Mouse (Mus musculus): ENCODE data around the gene Zfp830. TPM values are rescaled to one million over a fixed set of nuclear protein-coding genes. Genes with fewer than 3 reads are reported as not detected.

Zfp830 gene
- total RNA-seq (2021): 10 to 100 TPM; 18.0 to 21.9 TPM
- 1.7 and 3.6 TPM in 2 replicates for polyA plus RNA-seq (2012; rRNA removed)
- long read RNA-seq, transcript Zfp830-201 (1 exons, 1,591 nt): major isoform, 17 of 17 reads
- long read RNA-seq, partial matches to known transcripts: 0 of 17 reads
- long read RNA-seq, other reads (novel, unspliced or antisense): 0 of 17 reads

DNA sequence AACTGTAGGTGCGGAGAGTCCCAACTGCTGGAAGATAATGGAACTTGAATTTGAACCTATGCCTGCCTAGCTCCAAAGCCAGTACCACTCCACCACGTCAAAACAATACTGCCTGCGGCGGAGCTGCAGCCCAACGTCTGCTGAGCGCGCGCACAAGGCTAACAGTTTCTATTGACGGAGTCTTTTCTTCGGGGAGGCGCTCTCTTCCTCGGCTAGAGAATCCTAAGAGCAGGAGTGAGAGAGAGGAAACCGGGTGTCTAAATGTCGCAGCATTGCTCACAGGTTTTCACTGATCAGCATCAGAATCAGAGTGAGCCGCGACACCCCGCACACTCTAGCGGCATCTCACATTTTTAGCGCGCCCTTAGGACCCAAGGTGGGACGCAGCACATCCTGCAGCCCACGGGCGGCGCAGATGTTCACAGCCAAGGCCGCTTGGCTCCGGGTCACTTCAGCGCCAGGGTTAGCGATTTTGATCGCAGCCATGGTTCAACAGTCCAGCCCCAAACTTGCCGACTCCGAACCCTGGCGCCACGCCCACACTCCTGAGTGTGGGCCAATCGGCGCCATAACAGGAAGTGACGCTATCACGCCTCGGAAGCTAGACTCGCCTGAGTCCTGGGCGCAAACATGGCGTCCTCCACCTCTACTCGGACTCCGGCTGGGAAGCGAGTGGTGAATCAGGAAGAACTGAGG lies at the start of gene Zfp830, which contains the start of gene Cct6b:
Gene Zfp830, plus strand, starts transcription at position 604 of the 696 bp plus-strand sequence.
Gene Cct6b, minus strand, starts transcription at position 580 of the 696 bp plus-strand sequence.
- peak; percentile 95 for DNase-seq

DNA sequence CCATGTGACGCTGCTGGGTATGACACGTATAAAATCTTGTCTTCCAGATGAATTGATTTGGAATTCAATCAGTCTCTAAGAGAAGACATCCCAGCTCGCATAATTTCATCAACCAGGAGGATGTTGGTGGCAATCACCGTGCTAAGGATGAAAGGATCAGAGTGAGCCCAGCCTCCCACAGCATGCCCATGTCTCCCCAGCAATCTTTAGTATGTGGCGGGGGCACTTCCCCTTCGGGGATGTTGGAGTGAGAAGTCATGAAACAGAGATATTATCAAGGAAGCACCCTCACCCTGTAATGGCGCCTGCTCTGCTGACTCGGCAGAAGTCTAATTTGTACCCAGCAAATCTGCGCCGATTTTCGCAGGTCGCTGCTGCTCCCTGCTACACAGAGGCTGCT lies 44.9 kb upstream of the Zfp830 start:
- no peak for DNase-seq

DNA sequence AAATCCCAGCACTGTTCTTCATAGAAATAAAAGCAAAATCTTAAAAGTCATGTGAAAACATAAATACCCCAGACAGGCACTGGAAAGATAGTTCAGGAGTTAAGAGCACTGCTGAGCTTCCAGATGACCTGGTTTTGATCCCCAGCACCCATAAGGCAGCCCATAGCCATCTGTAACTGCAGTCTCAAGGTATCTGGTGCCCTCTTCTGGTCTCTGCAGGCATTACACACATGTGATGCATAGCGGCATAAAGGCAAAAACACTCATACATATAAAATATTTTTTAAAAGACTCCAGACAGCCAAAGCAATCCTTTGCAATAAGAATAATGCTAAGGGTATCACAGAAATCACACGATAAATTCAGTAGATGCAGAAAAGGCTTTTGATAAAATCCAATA lies 37.3 kb upstream of the Zfp830 start:
- DNase-seq: no peak

GRCm38 (mm10) chr11:82734227-82734626 lies 29.9 kb upstream of the Zfp830 start:
- no peak for DNase-seq

DNA sequence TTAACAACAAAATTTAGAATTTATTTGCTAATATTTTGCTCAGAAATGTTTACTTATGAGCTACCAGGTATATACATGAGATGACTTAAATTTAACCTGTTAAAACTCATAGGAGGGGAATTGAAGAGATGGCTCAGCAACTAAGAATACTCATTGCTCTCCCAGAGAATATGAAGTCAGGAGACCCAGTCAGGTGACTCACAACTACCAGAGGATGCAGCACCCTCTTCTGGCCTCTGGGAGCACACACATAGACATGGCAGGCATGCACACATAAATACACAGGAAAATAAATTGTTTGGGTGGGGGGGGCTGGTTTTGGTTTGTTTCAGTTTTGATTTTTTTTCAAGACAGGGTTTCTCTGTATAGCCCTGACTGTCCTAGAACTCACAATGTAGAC lies 25.1 kb upstream of the Zfp830 start:
- DNase-seq: no peak

- DNase-seq: peak; percentile 23
These were observed 18.0 kb upstream of the Zfp830 start for GRCm38 (mm10) chr11:82746138-82746537.

DNA sequence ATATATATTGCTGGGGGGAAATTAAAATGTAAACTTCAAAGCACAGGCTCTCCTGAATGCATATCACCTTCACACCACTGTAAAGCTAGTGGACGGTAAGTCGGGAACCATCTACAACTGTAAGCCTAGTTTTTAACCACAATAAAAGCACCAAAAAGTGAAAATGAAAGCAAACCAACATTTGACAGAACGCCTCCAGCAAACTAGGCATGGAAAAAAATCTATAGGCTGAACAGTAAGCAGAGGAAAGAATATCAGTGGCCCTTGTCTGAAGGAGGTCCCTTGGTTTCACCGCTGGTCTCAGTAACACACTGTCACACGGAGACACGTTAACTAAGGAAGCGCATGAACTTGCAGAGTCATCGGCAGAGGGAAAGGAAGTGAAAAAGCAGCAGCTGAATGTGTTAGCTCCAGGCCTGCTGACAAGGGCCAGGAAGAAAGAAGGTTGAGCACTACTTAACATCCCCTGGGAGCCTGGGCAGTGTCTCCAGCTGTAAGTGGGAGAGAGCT lies 17.2 kb upstream of the Zfp830 start:
- peak; percentile 4 for DNase-seq

DNA sequence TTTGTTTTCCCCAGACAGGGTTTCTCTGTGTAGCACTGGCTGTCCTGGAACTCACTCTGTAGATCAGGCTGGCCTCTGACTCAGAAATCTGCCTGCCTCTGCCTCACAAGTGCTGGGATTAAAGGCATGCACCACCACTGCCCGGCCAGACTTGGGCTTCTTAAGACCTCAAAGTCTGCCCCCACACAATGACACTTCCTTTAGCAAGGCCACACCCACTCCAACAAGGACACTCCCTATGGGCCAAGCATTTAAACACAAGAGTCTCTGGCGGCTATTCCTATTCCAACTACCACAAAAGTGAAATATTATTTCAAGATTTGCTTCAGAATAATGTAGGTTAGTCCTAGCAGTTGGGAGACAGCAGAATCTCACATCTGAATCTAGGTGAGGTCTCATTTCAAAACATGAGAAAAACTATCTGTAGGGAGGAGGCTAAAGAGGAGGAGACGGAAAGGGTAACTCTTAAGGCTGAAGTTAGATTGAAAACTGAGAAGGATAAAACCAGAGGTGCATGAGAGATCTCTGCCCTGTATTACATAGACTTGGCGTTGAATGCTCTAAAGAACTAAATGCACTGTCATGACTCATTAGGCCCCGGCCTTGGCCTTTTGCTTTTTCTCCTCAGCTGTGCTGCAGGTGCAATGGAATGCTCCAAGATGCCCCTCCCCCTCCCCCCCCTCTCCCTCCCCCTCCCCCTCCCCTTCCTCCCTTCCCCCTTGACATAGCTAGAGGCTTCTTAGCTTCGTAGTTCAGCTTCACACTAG lies 11.6 kb upstream of the Zfp830 start:
- DNase-seq: peak; percentile 66

GRCm38 (mm10) chr11:82755919-82756318 lies 8.2 kb upstream of the Zfp830 start:
- no peak for DNase-seq

GRCm38 (mm10) chr11:82762286-82762829 lies 1.8 kb upstream of the Zfp830 start:
- no peak for DNase-seq

DNA sequence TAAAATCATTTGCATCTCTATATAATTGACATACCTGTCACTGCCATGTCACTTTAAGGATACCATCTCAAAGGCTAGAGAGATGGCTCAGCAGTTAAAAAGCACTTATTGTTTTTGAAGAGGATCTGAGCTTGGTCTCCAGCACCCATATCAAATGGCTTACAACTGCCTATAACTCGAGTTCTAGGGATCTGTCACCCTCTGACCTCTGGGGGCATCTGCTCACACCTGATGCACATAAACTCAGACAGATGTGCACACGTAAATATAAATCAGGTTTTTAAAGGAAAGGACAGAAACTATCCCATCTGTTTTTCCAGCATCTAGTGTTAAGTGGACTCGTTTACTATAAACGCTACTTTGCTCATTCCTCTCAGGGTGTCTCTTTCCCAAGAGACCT lies 884 bp upstream of the Zfp830 start:
- no peak for DNase-seq

DNA sequence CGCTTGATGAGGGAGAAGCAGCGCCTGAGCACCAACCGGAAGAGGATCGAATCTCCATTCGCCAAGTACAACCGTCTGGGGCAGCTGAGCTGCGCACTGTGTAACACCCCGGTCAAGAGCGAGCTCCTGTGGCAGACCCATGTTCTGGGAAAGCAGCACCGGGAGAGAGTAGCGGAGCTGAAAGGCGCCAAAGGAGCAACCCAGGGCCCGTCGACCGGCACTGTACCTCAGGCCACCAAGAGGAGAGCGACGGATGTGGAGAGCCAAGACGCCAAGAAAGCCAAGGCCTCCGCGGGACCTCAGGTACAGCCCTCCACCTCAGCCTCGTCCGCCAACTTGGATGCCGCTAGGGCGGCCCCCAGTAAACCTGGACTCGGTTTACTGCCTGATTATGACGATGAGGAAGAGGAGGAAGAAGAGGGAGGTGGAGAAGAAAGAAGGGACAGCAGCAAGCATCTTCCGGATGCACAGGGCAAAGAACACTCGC lies 336 bp downstream of the Zfp830 start:
- no peak for DNase-seq

GRCm38 (mm10) chr11:82780134-82780533 lies 16.0 kb downstream of the Zfp830 start:
- DNase-seq: peak; percentile 9

- DNase-seq: peak; percentile 95
These were observed 17.1 kb downstream of the Zfp830 start, which contains the start of gene Lig3 for GRCm38 (mm10) chr11:82780983-82781903. Gene Lig3, plus strand, starts transcription at chr11:82781108.

DNA sequence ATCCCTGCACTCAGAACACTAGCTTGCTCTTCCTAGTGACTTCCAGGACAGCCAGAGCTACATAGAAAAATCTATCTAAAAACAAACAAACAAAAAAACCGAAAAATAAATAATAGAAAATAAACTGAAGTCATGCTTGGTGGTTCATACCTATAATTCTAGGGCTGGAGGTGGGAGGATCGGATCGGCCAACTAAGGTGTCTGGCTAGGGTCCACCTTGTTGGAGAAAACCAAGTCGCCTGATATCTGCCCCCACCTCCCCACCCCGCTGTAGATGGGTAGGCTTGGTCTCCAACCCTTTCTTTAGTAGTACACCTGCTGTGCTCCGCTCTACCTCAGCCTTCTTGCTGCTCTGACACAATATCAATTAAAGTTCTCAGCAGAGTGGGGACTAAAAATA lies 18.1 kb downstream of the Zfp830 start:
- DNase-seq: no peak

GRCm38 (mm10) chr11:82783453-82783852 lies 19.3 kb downstream of the Zfp830 start:
- no peak for DNase-seq

- no peak for DNase-seq
These were observed 42.5 kb downstream of the Zfp830 start for GRCm38 (mm10) chr11:82806656-82807055.

DNA sequence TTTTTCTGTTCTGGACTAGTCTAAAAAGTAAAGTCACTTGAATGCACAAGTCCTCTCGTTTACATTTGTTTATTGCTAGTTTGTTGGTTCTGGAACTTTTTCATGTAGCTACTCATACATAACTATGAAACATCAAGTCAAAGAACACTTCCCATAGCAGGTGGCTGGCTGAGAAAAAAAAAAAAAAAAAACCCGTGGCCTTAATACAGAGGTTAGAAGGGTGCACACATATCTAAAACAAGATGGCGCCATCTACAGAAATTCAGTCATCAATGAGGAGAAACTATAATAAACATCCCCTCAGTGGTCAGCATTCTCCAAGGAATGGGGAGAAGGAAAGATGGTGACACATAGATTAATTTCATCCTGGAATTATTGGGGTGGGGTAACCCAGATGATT lies 43.2 kb downstream of the Zfp830 start:
- DNase-seq: no peak

DNA sequence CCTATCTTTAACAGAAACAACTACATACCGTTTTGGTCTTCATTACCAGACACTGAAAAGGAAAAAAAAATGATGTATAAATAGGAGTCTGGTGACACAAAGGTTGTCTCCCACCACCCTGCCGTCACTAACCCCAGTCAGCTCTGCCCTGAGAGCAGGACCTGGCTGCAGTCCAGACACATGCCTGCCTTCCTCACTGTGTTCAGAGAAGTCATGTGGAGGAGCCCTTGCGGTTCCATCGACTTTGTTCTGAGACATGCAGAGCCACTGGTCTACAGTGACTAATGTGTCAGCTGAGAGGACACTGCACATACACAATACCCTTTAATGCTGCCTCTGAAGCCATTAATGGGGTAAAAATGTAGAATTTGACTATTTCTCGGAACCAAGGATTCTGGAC lies 44.3 kb downstream of the Zfp830 start:
- DNase-seq: no peak
